Mouse (Mus musculus) olfactory bulb, adult 2 months (tissue): ENCODE measurements around the gene Gadd45gip1.

ENCODE experiments used
- CTCF ChIP-seq: fragments of 200-500 bp; IDR thresholded peaks from 2 replicates; pipeline ENCODE4 v1.5.1; 2012; ENCODE audit warnings: low read depth, mild to moderate bottlenecking, low read length, moderate library complexity; ENCODE audit not compliant: insufficient read depth
- POLR2A ChIP-seq: fragments of 200-500 bp; IDR thresholded peaks from 2 replicates; pipeline ENCODE4 v1.6.1; 2012; ENCODE audit warnings: mild to moderate bottlenecking, low read depth, low read length, moderate library complexity; ENCODE audit not compliant: insufficient read depth

GRCm38 (mm10) chr8:84844397-84845070 is 13.2 kb downstream of the Gadd45gip1 start:
- TF ChIP-seq CTCF: no peak
- no peak for TF ChIP-seq POLR2A
